Mouse (Mus musculus): ENCODE results near the gene Emc6.

DNA sequence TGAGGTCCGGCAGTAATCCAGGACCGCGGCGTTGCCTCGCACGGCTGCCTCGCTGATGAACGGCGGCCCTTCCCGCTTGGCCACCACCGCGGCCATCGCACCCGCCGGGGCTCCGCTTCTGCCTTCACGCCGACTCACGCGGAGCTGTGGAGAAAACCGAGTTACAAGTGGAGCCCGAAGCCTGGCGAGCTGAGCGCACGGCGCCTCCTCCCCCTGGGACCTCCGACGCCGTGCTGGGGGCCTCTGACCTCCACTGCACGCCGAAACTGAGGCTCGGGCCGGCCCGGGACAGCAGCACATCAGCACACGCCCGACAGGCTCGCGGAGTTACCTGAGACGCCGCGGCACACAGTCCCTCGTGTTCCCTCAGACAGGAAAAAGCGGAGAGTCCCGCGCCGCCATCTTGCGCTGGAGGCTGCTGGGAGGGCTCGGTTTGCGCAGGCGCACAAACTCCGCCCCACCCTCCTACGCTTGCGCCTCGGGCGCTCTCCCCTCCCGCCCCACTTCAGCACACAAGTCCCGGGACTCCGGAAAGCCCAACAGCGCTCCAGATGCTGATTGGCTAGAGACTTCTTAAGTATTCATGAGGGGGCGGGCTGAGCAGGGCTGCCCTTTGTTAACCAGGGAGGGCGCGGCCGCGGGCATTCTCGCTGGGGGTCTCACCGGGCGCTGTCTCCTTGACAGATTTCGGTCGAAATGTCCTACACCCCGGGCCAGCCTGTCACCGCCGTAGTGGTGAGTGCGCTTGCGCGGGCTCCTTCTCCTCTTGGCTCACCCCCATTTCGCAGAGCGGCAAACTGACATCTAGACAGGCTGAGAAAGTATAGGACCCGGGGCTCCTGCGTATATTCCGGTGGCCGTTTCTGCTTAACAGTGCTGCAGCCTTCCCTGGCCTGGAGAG lies at the start of gene Emc6, which contains the start of gene Tax1bp3:
- TF ChIP-seq TAL1 (IDR thresholded peaks at IDR 0.05; ENCODE audit: low read length) (no peak), EP300 (IDR thresholded peaks at IDR 0.05; ENCODE audit: low read depth in 1 of 2, low read length in 2 of 2) (no peak), CTCF (IDR thresholded peaks at IDR 0.05 in 2 of 3, conservative IDR thresholded peaks at IDR 0.05 in 1 of 3; ENCODE audit: control insufficient read depth in 1 of 3, insufficient read depth in 1 of 3, low read depth in 2 of 3, low read length in 3 of 3, poor library complexity in 1 of 3, severe bottlenecking in 1 of 3) (no peak), USF2 (IDR thresholded peaks at IDR 0.05; ENCODE audit: borderline replicate concordance in 1 of 2, insufficient read depth in 1 of 2, low read depth in 1 of 2, low read length in 2 of 2) (no peak), NRF1 (IDR thresholded peaks at IDR 0.05; ENCODE audit: insufficient read depth, low read depth, low read length, poor library complexity, severe bottlenecking) (peak; percentile 85), USF1 (IDR thresholded peaks at IDR 0.05; ENCODE audit: low read depth, low read length) (0 out of 2 replicates have a peak, but pooled peaks have one; percentile 36), POLR2A (IDR thresholded peaks at IDR 0.05; ENCODE audit: control insufficient read depth in 1 of 2, insufficient read depth in 1 of 2, low read depth in 1 of 2, low read length in 2 of 2, poor library complexity in 1 of 2) (peak; percentile 93), MAZ (IDR thresholded peaks at IDR 0.05; ENCODE audit: low read depth, low read length) (peak; percentile 94), MAX (IDR thresholded peaks at IDR 0.05; ENCODE audit: low read length) (peak; percentile 55; the same call in 1 of the 2 replicates), ZNF384 (IDR thresholded peaks at IDR 0.05; ENCODE audit: low read depth, low read length) (no peak)

All from MEL (cell line).